Mouse (Mus musculus) midbrain, embryonic 16.5 days (tissue): ENCODE data around the gene Mcfd2. TPM values are rescaled to one million over a fixed set of nuclear protein-coding genes. Genes with fewer than 3 reads are reported as not detected.

Source experiments
- ATAC-seq: fragments of 200-750 bp; cut with Nextera tagmentation; 2 replicates; pipeline ENCODE4 v1.8.0; 2017; ENCODE audit warnings: moderate TSS enrichment
- H3K27ac ChIP-seq: fragments of 300-500 bp; sonication (generic); 2 replicates; pipeline ENCODE4 v1.5.1; 2014; ENCODE audit warnings: mild to moderate bottlenecking, low read length, mixed read lengths
- H3K27me3 ChIP-seq: fragments of 300-500 bp; sonication (generic); 2 replicates; pipeline ENCODE4 v1.6.1; 2014; ENCODE audit warnings: low read depth, low read length, mixed read lengths; ENCODE audit not compliant: control insufficient read depth, insufficient read depth
- H3K36me3 ChIP-seq: fragments of 300-500 bp; sonication (generic); 2 replicates; pipeline ENCODE4 v1.6.1; 2014; ENCODE audit warnings: mild to moderate bottlenecking, low read length, moderate library complexity, mixed read lengths; ENCODE audit not compliant: control insufficient read depth, insufficient read depth
- H3K4me1 ChIP-seq: fragments of 300-500 bp; sonication (generic); 2 replicates; pipeline ENCODE4 v1.6.1; 2014; ENCODE audit warnings: mild to moderate bottlenecking, low read length, mixed read lengths; ENCODE audit not compliant: control insufficient read depth, insufficient read depth
- H3K4me2 ChIP-seq: fragments of 300-500 bp; sonication (generic); 2 replicates; pipeline ENCODE4 v1.6.1; 2014; ENCODE audit warnings: mild to moderate bottlenecking, low read length, mixed read lengths
- H3K4me3 ChIP-seq: fragments of 300-500 bp; sonication (generic); 2 replicates; pipeline ENCODE4 v1.5.1; 2014; ENCODE audit warnings: low read depth, mild to moderate bottlenecking, low read length, moderate library complexity, mixed read lengths
- H3K9ac ChIP-seq: fragments of 300-500 bp; sonication (generic); 2 replicates; pipeline ENCODE4 v1.6.1; 2014; ENCODE audit warnings: low read depth, low read length, mixed read lengths
- H3K9me3 ChIP-seq: fragments of 300-500 bp; sonication (generic); replicated peaks from 2 replicates; pipeline ENCODE4 v1.6.1; 2014; ENCODE audit warnings: mild to moderate bottlenecking, low read length, mixed read lengths; ENCODE audit not compliant: control insufficient read depth, poor library complexity, severe bottlenecking
- WGBS: fragments of 180-500 bp; shearing (Covaris S2); extraction: QIAGEN DNeasy Blood & Tissue Kit; methylation state at CpG from one replicate; pipeline ENCODE4 v1.1.7; 2014; 5-methylcytosine and 5-hydroxymethylcytosine counted together
- polyA plus RNA-seq: library from polyadenylated mRNA; unstranded; fragments of >200 nt; fragmentation: Nextera tagmentation; extraction: Ambion mirVana; gene quantifications from 2 replicates; pipeline ENCODE4 v1.2.1, GENCODE M21; 2015

Mcfd2 gene
- polyA plus RNA-seq, 1 experiment from 2014 or later, result 48.1 TPM

GRCm38 (mm10) chr17:87235019-87235418 is 30.7 kb downstream of the Mcfd2 start:
- Histone ChIP-seq H3K9me3 (no peaks in the 10 kb centered on the region), H3K9ac (no peak overlapping the region), H3K4me1 (peaks cover 5% of the 10 kb centered on the region; the same call in 1 of the 2 replicates), H3K4me3 (no peak overlapping the region), H3K36me3 (no peaks in the 10 kb centered on the region), H3K27ac (no peak overlapping the region), H3K27me3 (no peaks in the 10 kb centered on the region), H3K4me2 (no peak overlapping the region)
- no peak for ATAC-seq
- 90% methylated on average over 6 of the region's 6 CpGs for WGBS

- Histone ChIP-seq H3K9ac (no peak overlapping the region), H3K27me3 (no peaks in the 10 kb centered on the region), H3K27ac (no peak overlapping the region), H3K9me3 (no peaks in the 10 kb centered on the region), H3K4me3 (no peak overlapping the region), H3K4me2 (no peak overlapping the region), H3K4me1 (no peaks in the 10 kb centered on the region), H3K36me3 (no peaks in the 10 kb centered on the region)
- 81% methylated on average over 4 of the region's 4 CpGs for WGBS
- no peak for ATAC-seq
Measured at GRCm38 (mm10) chr17:87227878-87228277, 37.9 kb downstream of the Mcfd2 start.

GRCm38 (mm10) chr17:87226079-87226640 is 39.6 kb downstream of the Mcfd2 start:
- Histone ChIP-seq H3K4me1 (no peaks in the 10 kb centered on the region), H3K4me3 (no peak overlapping the region), H3K27me3 (no peaks in the 10 kb centered on the region), H3K27ac (no peak overlapping the region), H3K36me3 (no peaks in the 10 kb centered on the region), H3K9ac (no peak overlapping the region), H3K4me2 (no peak overlapping the region), H3K9me3 (no peaks in the 10 kb centered on the region)
- WGBS, result 76% methylated on average over 10 of the region's 10 CpGs
- no peak for ATAC-seq

- Histone ChIP-seq H3K9me3 (no peaks in the 10 kb centered on the region), H3K27me3 (no peaks in the 10 kb centered on the region), H3K36me3 (no peaks in the 10 kb centered on the region), H3K4me3 (no peak overlapping the region), H3K27ac (no peak overlapping the region), H3K9ac (no peak overlapping the region), H3K4me1 (no peaks in the 10 kb centered on the region), H3K4me2 (no peak overlapping the region)
- 92% methylated on average over 9 of the region's 9 CpGs for WGBS
- no peak for ATAC-seq
Measured at GRCm38 (mm10) chr17:87225384-87225783, 40.4 kb downstream of the Mcfd2 start.

- H3K27ac ChIP-seq, result no peak overlapping the region
- H3K36me3 ChIP-seq, result no peaks in the 10 kb centered on the region
- H3K9ac ChIP-seq, result no peak overlapping the region
- no peaks in the 10 kb centered on the region for H3K9me3 ChIP-seq
- H3K4me3 ChIP-seq, result no peak overlapping the region
- H3K4me2 ChIP-seq, result no peak overlapping the region
- no peaks in the 10 kb centered on the region for H3K27me3 ChIP-seq
- ATAC-seq, result no peak
- WGBS, result 68% methylated on average over 2 of the region's 2 CpGs
- no peaks in the 10 kb centered on the region for H3K4me1 ChIP-seq
Measured at GRCm38 (mm10) chr17:87224461-87224860, 41.3 kb downstream of the Mcfd2 start.

GRCm38 (mm10) chr17:87219456-87219855 is 46.3 kb downstream of the Mcfd2 start:
- Histone ChIP-seq H3K9ac (no peak overlapping the region), H3K4me3 (no peak overlapping the region), H3K27me3 (no peaks in the 10 kb centered on the region), H3K4me1 (no peaks in the 10 kb centered on the region), H3K4me2 (no peak overlapping the region), H3K9me3 (no peaks in the 10 kb centered on the region), H3K36me3 (no peaks in the 10 kb centered on the region), H3K27ac (no peak overlapping the region)
- WGBS, result 76% methylated on average over 9 of the region's 9 CpGs
- ATAC-seq, result no peak

- H3K4me1 ChIP-seq, result no peaks in the 10 kb centered on the region
- no peaks in the 10 kb centered on the region for H3K36me3 ChIP-seq
- 94% methylated on average over 7 of the region's 7 CpGs for WGBS
- no peak overlapping the region for H3K4me2 ChIP-seq
- no peak overlapping the region for H3K27ac ChIP-seq
- H3K27me3 ChIP-seq, result no peaks in the 10 kb centered on the region
- H3K9ac ChIP-seq, result no peak overlapping the region
- no peaks in the 10 kb centered on the region for H3K9me3 ChIP-seq
- ATAC-seq, result no peak
- H3K4me3 ChIP-seq, result no peak overlapping the region
Measured at GRCm38 (mm10) chr17:87214523-87214922, 51.2 kb downstream of the Mcfd2 start.

GRCm38 (mm10) chr17:87210525-87210924 is 55.2 kb downstream of the Mcfd2 start:
- Histone ChIP-seq H3K9ac (no peak overlapping the region), H3K4me2 (no peak overlapping the region), H3K27ac (no peak overlapping the region), H3K9me3 (no peaks in the 10 kb centered on the region), H3K4me3 (no peak overlapping the region), H3K4me1 (no peaks in the 10 kb centered on the region), H3K36me3 (no peaks in the 10 kb centered on the region), H3K27me3 (no peaks in the 10 kb centered on the region)
- no peak for ATAC-seq
- 76% methylated on average over 2 of the region's 2 CpGs for whole genome bisulfite sequencing

- H3K9ac ChIP-seq, result no peak overlapping the region
- peaks cover 5% of the 10 kb centered on the region for H3K4me1 ChIP-seq
- 80% methylated on average over 2 of the region's 2 CpGs for WGBS
- H3K27me3 ChIP-seq, result no peaks in the 10 kb centered on the region
- ATAC-seq, result no peak
- no peaks in the 10 kb centered on the region for H3K9me3 ChIP-seq
- no peak overlapping the region for H3K27ac ChIP-seq
- H3K36me3 ChIP-seq, result no peaks in the 10 kb centered on the region
- no peak overlapping the region for H3K4me3 ChIP-seq
- no peak overlapping the region for H3K4me2 ChIP-seq
Measured at GRCm38 (mm10) chr17:87206885-87207284, 58.9 kb downstream of the Mcfd2 start.
